Mouse (Mus musculus) G1E (cell line): ENCODE measurements at regions not wholly inside any gene's neighbourhood (a gene's known extent, or its start where the extent isn't known, plus 50 kb on each side); places are given as distances from the start of the nearest gene placed in this dataset.

Experiments
- CTCF ChIP-seq: IDR thresholded peaks from 2 replicates; pipeline ENCODE4 v1.5.1; 2012; ENCODE audit warnings: low read depth, low read length, inconsistent platforms, mixed read lengths
- GATA1 ChIP-seq: IDR thresholded peaks from 2 replicates; pipeline ENCODE4 v1.6.1; 2012; ENCODE audit warnings: borderline replicate concordance, low read length, inconsistent platforms, mixed read lengths
- TAL1 ChIP-seq: conservative IDR thresholded peaks from 2 replicates; pipeline ENCODE4 v1.6.1; 2012; ENCODE audit warnings: low read depth, low read length, inconsistent platforms, mixed read lengths

GRCm38 (mm10) chr17:4521031-4521430 is 473.1 kb upstream of the Arid1b start:
- TF ChIP-seq CTCF (no peak), TAL1 (no peak), GATA1 (no peak)
